In the genomic region with DNA sequence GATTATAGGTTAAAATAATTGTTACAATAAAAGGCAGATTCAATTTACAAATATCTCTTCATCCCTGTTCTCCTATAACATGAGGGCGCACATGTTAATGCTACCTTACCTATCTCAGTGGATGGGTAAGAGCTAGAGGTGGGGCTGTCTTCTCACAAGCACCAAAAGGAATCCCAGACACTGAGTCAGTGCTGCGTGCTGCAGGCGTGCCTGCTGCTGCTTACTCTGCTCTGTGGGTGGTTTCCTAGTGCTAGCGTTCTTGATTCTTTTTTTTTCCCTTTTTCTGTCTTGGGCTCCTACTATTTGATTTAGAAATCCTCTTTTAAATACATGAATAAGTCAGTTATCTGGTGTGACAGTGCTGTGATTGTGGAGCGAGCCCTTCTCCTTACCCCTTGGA, we compare ENCODE assay signal across 16 mouse cellular contexts. TPM values are rescaled to one million over a fixed set of nuclear protein-coding genes. Genes with fewer than 3 reads are reported as not detected.
DNase-seq lines count a peak whose midpoint lies in the region.
"Had no signal": no experiment of that assay in that cellular context is flagged by ENCODE, and none has a peak within 500 bp of the region (broad histone marks: within the 10 kb centered on the region; RNA-seq: fewer than 3 reads in every experiment).

No protein-coding gene starts in this region.

- DNase-seq in layer of hippocampus, adult 18-20 months (ENCODE audit: low spot score in 2 of 2): peak; percentile 24 to 51
- DNase-seq in layer of hippocampus, postnatal 10 days (ENCODE audit: low spot score in 2 of 2): no peak
- DNase-seq in left cerebral cortex, adult 18-20 months (ENCODE audit: low spot score in 2 of 2): peak; percentile 35 to 40
- DNase-seq in left cerebral cortex, adult 8-10 months (ENCODE audit: low spot score in 2 of 2): no peak
- DNase-seq in right cerebral cortex, postnatal 25 days: peak; percentile 47
- DNase-seq in right cerebral cortex, postnatal 10 days (ENCODE audit: low spot score in 2 of 2): no peak
- peak; percentile 39 for DNase-seq in telencephalon, adult 2 months (ENCODE audit: low read depth, low spot score)
- DNase-seq in kidney, adult 11 months: no peak
- DNase-seq: adrenal gland, adult 2 months; adrenal gland, postnatal 25 days; cerebellum, adult 2 months; cerebellum, postnatal 10 days; forebrain, postnatal 0 days; gastrocnemius, postnatal 14 days; heart, adult 2 months; heart, postnatal 14 days had no signal

RNA-seq across cellular contexts. Expression of gene Atxn10, which starts 30.9 kb away (rescaled TPM):
- 100 to 1,000 TPM; 286 to 293 TPM for total RNA-seq in layer of hippocampus, adult 18-20 months (2021)
- 100 to 1,000 TPM; 363 to 369 TPM for total RNA-seq in layer of hippocampus, postnatal 10 days (2021)
- total RNA-seq in left cerebral cortex, adult 18-20 months (2021): 100 to 1,000 TPM; 267 to 276 TPM
- 100 to 1,000 TPM; 256 to 275 (median 265) TPM for total RNA-seq in left cerebral cortex, adult 8-10 months (2022)

Comparison
In these comparisons a context has a peak if more than half of its experiments do, and no peak if none do; other contexts are left out.
1. DNase-seq: peak in layer of hippocampus, adult 18-20 months (2 of 2), left cerebral cortex, adult 18-20 months (2 of 2), right cerebral cortex, postnatal 25 days (single experiment) and telencephalon, adult 2 months (single experiment); none in layer of hippocampus, postnatal 10 days (0 of 2), left cerebral cortex, adult 8-10 months (0 of 2), right cerebral cortex, postnatal 10 days (0 of 2) and kidney, adult 11 months (single experiment).